Mouse (Mus musculus) MEL (cell line): ENCODE results near the gene Grm1.

Source experiments
- CHD1 ChIP-seq: IDR thresholded peaks from 2 replicates; pipeline ENCODE4 v1.6.1; 2012; ENCODE audit warnings: low read depth, mild to moderate bottlenecking, inconsistent platforms, low read length, improper control_type of control experiment
- CTCF ChIP-seq, 3 experiments: IDR thresholded peaks in 2 of 3; conservative IDR thresholded peaks in 1 of 3; 2 replicates each; pipeline ENCODE4 v1.5.1; 2011 to 2012; ENCODE audit warnings: low read length in 3 of 3, low read depth in 2 of 3, mild to moderate bottlenecking in 2 of 3, improper control_type of control experiment in 1 of 3, inconsistent platforms in 1 of 3, mixed read lengths in 1 of 3, moderate library complexity in 1 of 3; ENCODE audit not compliant: control insufficient read depth in 1 of 3, insufficient read depth in 1 of 3, poor library complexity in 1 of 3, severe bottlenecking in 1 of 3
- EP300 ChIP-seq, 2 experiments: IDR thresholded peaks; 2 replicates each; pipeline ENCODE4 v1.6.1; 2011; ENCODE audit warnings: improper control_type of control experiment in 2 of 2, low read length in 2 of 2, low read depth in 1 of 2, mild to moderate bottlenecking in 1 of 2
- ETS1 ChIP-seq: IDR thresholded peaks from 2 replicates; pipeline ENCODE4 v1.6.1; 2012; ENCODE audit warnings: low read depth, mild to moderate bottlenecking, inconsistent platforms, low read length, improper control_type of control experiment, moderate library complexity
- MAX ChIP-seq: IDR thresholded peaks from 2 replicates; pipeline ENCODE4 v1.6.1; 2011; ENCODE audit warnings: low read length, improper control_type of control experiment
- MEF2A ChIP-seq: IDR thresholded peaks from 2 replicates; pipeline ENCODE4 v1.6.1; 2014; ENCODE audit warnings: low read depth, mild to moderate bottlenecking, inconsistent platforms, low read length, improper control_type of control experiment; ENCODE audit not compliant: poor library complexity, insufficient replicate concordance, severe bottlenecking; ENCODE audit errors: extremely low read depth
- MXI1 ChIP-seq: IDR thresholded peaks from 2 replicates; pipeline ENCODE4 v1.6.1; 2011; ENCODE audit warnings: mild to moderate bottlenecking, low read depth, low read length, improper control_type of control experiment
- NELFE ChIP-seq: IDR thresholded peaks from 2 replicates; pipeline ENCODE4 v1.6.1; 2011; ENCODE audit warnings: low read depth, low read length, improper control_type of control experiment
- POLR2A ChIP-seq, 2 experiments: IDR thresholded peaks; 2 replicates each; pipeline ENCODE4 v1.6.1; 2011 to 2012; ENCODE audit warnings: low read length in 2 of 2, mild to moderate bottlenecking in 2 of 2, control low read depth in 1 of 2, improper control_type of control experiment in 1 of 2, low read depth in 1 of 2, moderate library complexity in 1 of 2; ENCODE audit not compliant: control insufficient read depth in 1 of 2, insufficient read depth in 1 of 2, poor library complexity in 1 of 2

DNA sequence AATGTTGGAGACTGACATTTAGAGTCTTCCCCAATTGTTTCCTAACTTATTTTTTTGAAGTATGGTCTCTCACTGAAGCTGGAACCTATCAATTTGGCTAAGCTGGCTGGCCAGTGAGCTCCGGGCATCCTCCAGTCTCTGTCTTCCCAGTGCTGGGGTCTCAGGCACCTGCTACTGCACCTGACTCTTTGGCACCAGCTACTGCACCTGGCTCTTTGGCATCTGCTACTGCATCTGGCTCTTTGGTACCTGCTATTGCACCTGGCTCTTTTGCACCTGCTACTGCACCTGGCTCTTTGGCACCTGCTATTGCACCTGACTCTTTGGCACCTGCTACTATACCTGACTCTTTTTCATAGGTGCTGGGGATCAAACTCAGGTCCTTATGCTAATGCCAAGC is 291.7 kb downstream of the Grm1 start:
- TF ChIP-seq POLR2A (IDR thresholded peaks at IDR 0.05; ENCODE audit: control insufficient read depth in 1 of 2, insufficient read depth in 1 of 2, low read depth in 1 of 2, low read length in 2 of 2, poor library complexity in 1 of 2) (no peak), CTCF (IDR thresholded peaks at IDR 0.05 in 2 of 3, conservative IDR thresholded peaks at IDR 0.05 in 1 of 3; ENCODE audit: control insufficient read depth in 1 of 3, insufficient read depth in 1 of 3, low read depth in 2 of 3, low read length in 3 of 3, poor library complexity in 1 of 3, severe bottlenecking in 1 of 3) (no peak), NELFE (no peak), MXI1 (no peak), MEF2A (no peak), ETS1 (no peak), EP300 (IDR thresholded peaks at IDR 0.05; ENCODE audit: low read depth in 1 of 2, low read length in 2 of 2) (no peak), CHD1 (no peak), MAX (no peak)
